Comparison of ENCODE assay signal across 29 mouse cellular contexts in genomic region chr14:8262242-8262641, GRCm38 (mm10). TPM values are rescaled to one million over a fixed set of nuclear protein-coding genes. Genes with fewer than 3 reads are reported as not detected.
DNase-seq lines count a peak whose midpoint lies in the region; ATAC-seq and TF ChIP-seq lines count a peak whose summit lies in the region.
"Had no signal": no experiment of that assay in that cellular context is flagged by ENCODE, and none has a peak within 500 bp of the region (broad histone marks: within the 10 kb centered on the region; RNA-seq: fewer than 3 reads in every experiment).

No protein-coding gene starts in this region.

- no peaks in the 10 kb centered on the region for H3K27me3 ChIP-seq in cerebellum, adult 2 months (ENCODE audit: control insufficient read depth, insufficient read depth, low read length)
- no peaks in the 10 kb centered on the region for H3K27me3 ChIP-seq in hindbrain, postnatal 0 days (ENCODE audit: insufficient read depth, low read length)
- no peaks in the 10 kb centered on the region for H3K27me3 ChIP-seq in hindbrain, embryonic 16.5 days (replicated peaks; ENCODE audit: control insufficient read depth, insufficient read depth, low read length)
- no peaks in the 10 kb centered on the region for H3K27me3 ChIP-seq in kidney, embryonic 15.5 days
- H3K27me3 ChIP-seq in liver, adult 2 months (ENCODE audit: control insufficient read depth, insufficient read depth, low read length), result no peaks in the 10 kb centered on the region
- H3K27me3 ChIP-seq: forebrain, embryonic 15.5 days; liver, embryonic 15.5 days; lung, embryonic 15.5 days; midbrain, embryonic 15.5 days had no signal

- TF ChIP-seq POLR2A in cerebellum, adult 2 months (IDR thresholded peaks at IDR 0.05; ENCODE audit: borderline replicate concordance, insufficient read depth, low read length), result no peak
- TF ChIP-seq POLR2A in liver, adult 2 months (IDR thresholded peaks at IDR 0.05; ENCODE audit: extremely low read depth, insufficient read depth, low read length), result no peak

- no peaks in the 10 kb centered on the region for H3K36me3 ChIP-seq in hindbrain, postnatal 0 days (ENCODE audit: insufficient read depth, low read length)
- no peaks in the 10 kb centered on the region for H3K36me3 ChIP-seq in hindbrain, embryonic 16.5 days (ENCODE audit: control insufficient read depth, insufficient read depth, low read length)
- H3K36me3 ChIP-seq in kidney, embryonic 15.5 days, result no peaks in the 10 kb centered on the region
- H3K36me3 ChIP-seq in liver, adult 2 months (ENCODE audit: control insufficient read depth, insufficient read depth, low read length), result no peaks in the 10 kb centered on the region
- H3K36me3 ChIP-seq: embryonic facial prominence, embryonic 13.5 days; forebrain, embryonic 10.5 days; forebrain, embryonic 15.5 days; G1E; liver, embryonic 15.5 days; lung, embryonic 15.5 days; midbrain, embryonic 10.5 days; midbrain, embryonic 15.5 days had no signal

- H3K9me3 ChIP-seq in hindbrain, postnatal 0 days (ENCODE audit: low read length), result no peaks in the 10 kb centered on the region
- H3K9me3 ChIP-seq in hindbrain, embryonic 16.5 days (ENCODE audit: control insufficient read depth, low read length), result no peaks in the 10 kb centered on the region
- H3K9me3 ChIP-seq in kidney, embryonic 15.5 days (replicated peaks), result no peaks in the 10 kb centered on the region
- H3K9me3 ChIP-seq: embryonic facial prominence, embryonic 13.5 days; forebrain, embryonic 10.5 days; forebrain, embryonic 15.5 days; G1E; liver, embryonic 15.5 days; lung, embryonic 15.5 days; midbrain, embryonic 10.5 days; midbrain, embryonic 15.5 days had no signal

- 54% methylated on average over 1 of the region's 1 CpGs for WGBS in cerebellum, adult 2 months
- 64% methylated on average over 1 of the region's 1 CpGs for WGBS in hindbrain, postnatal 0 days
- 49% methylated on average over 1 of the region's 1 CpGs for WGBS in hindbrain, embryonic 16.5 days
- 64% methylated on average over 1 of the region's 1 CpGs for WGBS in kidney, embryonic 15.5 days
- 28% methylated on average over 1 of the region's 1 CpGs for WGBS in liver, adult 2 months

- no peaks in the 10 kb centered on the region; the same call in 1 of the 2 replicates for H3K4me1 ChIP-seq in cerebellum, adult 2 months (ENCODE audit: control insufficient read depth, insufficient read depth, low read length)
- H3K4me1 ChIP-seq in hindbrain, postnatal 0 days (ENCODE audit: insufficient read depth, low read length), result peaks cover 3% of the 10 kb centered on the region; the same call in 1 of the 2 replicates
- H3K4me1 ChIP-seq in hindbrain, embryonic 16.5 days (ENCODE audit: control insufficient read depth, insufficient read depth, low read depth, low read length), result no peaks in the 10 kb centered on the region
- 0 out of 2 replicates have a peak, but pooled peaks cover 4% of the 10 kb centered on the region for H3K4me1 ChIP-seq in kidney, embryonic 15.5 days
- peaks cover 23% of the 10 kb centered on the region for H3K4me1 ChIP-seq in liver, adult 2 months (ENCODE audit: control insufficient read depth, insufficient read depth, low read length)
- H3K4me1 ChIP-seq: forebrain, embryonic 15.5 days; liver, embryonic 15.5 days; lung, embryonic 15.5 days; midbrain, embryonic 10.5 days; midbrain, embryonic 15.5 days had no signal

- no peak overlapping the region for H3K4me3 ChIP-seq in cerebellum, adult 2 months (replicated peaks; ENCODE audit: insufficient read depth, low read depth, low read length)
- no peak overlapping the region for H3K4me3 ChIP-seq in hindbrain, postnatal 0 days (ENCODE audit: low read length)
- no peak overlapping the region for H3K4me3 ChIP-seq in hindbrain, embryonic 16.5 days (ENCODE audit: low read length)
- no peak overlapping the region for H3K4me3 ChIP-seq in kidney, embryonic 15.5 days (replicated peaks)
- no peak overlapping the region for H3K4me3 ChIP-seq in liver, adult 2 months (ENCODE audit: insufficient read depth, low read depth, low read length)
- H3K4me3 ChIP-seq: embryonic facial prominence, embryonic 13.5 days; forebrain, embryonic 10.5 days; forebrain, embryonic 15.5 days; liver, embryonic 15.5 days; lung, embryonic 15.5 days; midbrain, embryonic 10.5 days; midbrain, embryonic 15.5 days had no signal

- H3K79me2 ChIP-seq in liver, adult 2 months (ENCODE audit: control insufficient read depth, insufficient read depth, low read length), result peaks cover 6% of the 10 kb centered on the region; the same call in 1 of the 2 replicates

- H3K9ac ChIP-seq in hindbrain, postnatal 0 days (replicated peaks; ENCODE audit: low read length), result no peak overlapping the region
- H3K9ac ChIP-seq in hindbrain, embryonic 16.5 days (ENCODE audit: low read depth, low read length), result no peak overlapping the region
- H3K9ac ChIP-seq in kidney, embryonic 15.5 days, result no peak overlapping the region
- no peak overlapping the region for H3K9ac ChIP-seq in liver, adult 2 months (ENCODE audit: low read depth, low read length)
- H3K9ac ChIP-seq: embryonic facial prominence, embryonic 13.5 days; forebrain, embryonic 15.5 days; hindbrain, embryonic 14.5 days; liver, embryonic 15.5 days; lung, embryonic 15.5 days; midbrain, embryonic 15.5 days had no signal

- peak; percentile 17; the same call in 1 of the 2 replicates for TF ChIP-seq CTCF in cerebellum, adult 2 months (IDR thresholded peaks at IDR 0.05; ENCODE audit: borderline replicate concordance, insufficient read depth, low read depth, low read length)
- TF ChIP-seq CTCF in hindbrain, postnatal 0 days (IDR thresholded peaks at IDR 0.05; ENCODE audit: low read depth), result peak; percentile 15; the same call in 1 of the 2 replicates
- TF ChIP-seq CTCF in liver, adult 2 months (IDR thresholded peaks at IDR 0.05; ENCODE audit: low read depth, low read length), result peak; percentile 16; the same call in 1 of the 2 replicates

- H3K4me2 ChIP-seq in hindbrain, postnatal 0 days (ENCODE audit: low read depth, low read length), result no peak overlapping the region
- H3K4me2 ChIP-seq in hindbrain, embryonic 16.5 days (ENCODE audit: low read length), result no peak overlapping the region
- H3K4me2 ChIP-seq in kidney, embryonic 15.5 days, result no peak overlapping the region
- H3K4me2 ChIP-seq: embryonic facial prominence, embryonic 13.5 days; forebrain, embryonic 15.5 days; hindbrain, embryonic 14.5 days; liver, embryonic 15.5 days; lung, embryonic 15.5 days; midbrain, embryonic 15.5 days had no signal

- H3K27ac ChIP-seq in cerebellum, adult 2 months (ENCODE audit: insufficient read depth, low read length), result no peak overlapping the region
- no peak overlapping the region for H3K27ac ChIP-seq in hindbrain, postnatal 0 days
- no peak overlapping the region for H3K27ac ChIP-seq in hindbrain, embryonic 16.5 days (ENCODE audit: low read depth, low read length)
- H3K27ac ChIP-seq in kidney, embryonic 15.5 days, result no peak overlapping the region
- no peak overlapping the region for H3K27ac ChIP-seq in liver, adult 2 months (replicated peaks; ENCODE audit: insufficient read depth, low read depth, low read length)
- H3K27ac ChIP-seq: embryonic facial prominence, embryonic 13.5 days; forebrain, embryonic 10.5 days; forebrain, embryonic 15.5 days; hindbrain, embryonic 14.5 days; liver, embryonic 15.5 days; lung, embryonic 15.5 days; midbrain, embryonic 10.5 days; midbrain, embryonic 15.5 days had no signal

- no peak for ATAC-seq in hindbrain, postnatal 0 days
- no peak for ATAC-seq in hindbrain, embryonic 16.5 days
- no peak for ATAC-seq in kidney, embryonic 15.5 days (replicated peaks; ENCODE audit: low FRiP score)
- ATAC-seq: forebrain, embryonic 15.5 days; midbrain, embryonic 15.5 days had no signal

- DNase-seq in cerebellum, adult 2 months, result no peak
- no peak for DNase-seq in cerebellum, postnatal 14 days
- DNase-seq in hindbrain, postnatal 0 days (ENCODE audit: low spot score), result no peak
- peak; percentile 38 for DNase-seq in kidney, postnatal 14 days
- DNase-seq in liver, adult 2 months (ENCODE audit: extremely low read depth, low read depth, low spot score), result no peak
- DNase-seq in liver, result no peak
- DNase-seq: adrenal gland, postnatal 14 days; cerebellum, adult 11 months; cerebellum, adult 9-11 months; left cerebral cortex, postnatal 4 days; right cerebral cortex, postnatal 25 days; thymus, adult 18-20 months; thymus, postnatal 25 days had no signal

RNA-seq across cellular contexts. Expression of gene Acox2, which starts 3.1 kb away (rescaled TPM):
- polyA plus RNA-seq in cerebellum, adult 2 months (2012; rRNA removed), result 0.41 and 0.55 TPM in 2 replicates
- 0.50 TPM in 1 of 2 replicates, not detected in the other for total RNA-seq in hindbrain, postnatal 0 days (2014; rRNA removed)
- 0.30 and 0.41 TPM in 2 replicates for polyA plus RNA-seq in hindbrain, postnatal 0 days (2015; fragmentation: Nextera tagmentation; extraction: Ambion mirVana)
- 0.09 and 0.23 TPM in 2 replicates for polyA plus RNA-seq in hindbrain, embryonic 16.5 days (2015; fragmentation: Nextera tagmentation; extraction: Ambion mirVana)
- 0.94 and 1.1 TPM in 2 replicates for polyA plus RNA-seq in kidney, embryonic 15.5 days (2015; fragmentation: Nextera tagmentation; extraction: Ambion mirVana)
- 213 and 244 TPM in 2 replicates for total RNA-seq in liver, adult 2 months (2014; rRNA removed)
- 301 and 313 TPM in 2 replicates for polyA plus RNA-seq in liver, adult 2 months (2012; rRNA removed)
- total RNA-seq: common myeloid progenitor, adult 5-6 weeks; G1E; hematopoietic stem cell, adult 5-6 weeks; megakaryocyte progenitor cell, adult 5-6 weeks; neutrophil, adult 5-6 weeks had no signal
- polyA plus RNA-seq: C2C12; embryonic facial prominence, embryonic 13.5 days; forebrain, embryonic 10.5 days; forebrain, embryonic 15.5 days; G1E; hindbrain, embryonic 14.5 days; midbrain, embryonic 15.5 days had no signal

RNA-seq across cellular contexts. Expression of gene Kctd6, which starts 48.3 kb away (rescaled TPM):
- 35.0 and 35.8 TPM in 2 replicates for polyA plus RNA-seq in cerebellum, adult 2 months (2012; rRNA removed)
- 15.2 and 21.1 TPM in 2 replicates for total RNA-seq in hindbrain, postnatal 0 days (2014; rRNA removed)
- 41.8 and 42.2 TPM in 2 replicates for polyA plus RNA-seq in hindbrain, postnatal 0 days (2015; fragmentation: Nextera tagmentation; extraction: Ambion mirVana)
- 5.4 and 5.7 TPM in 2 replicates for polyA plus RNA-seq in hindbrain, embryonic 16.5 days (2015; fragmentation: Nextera tagmentation; extraction: Ambion mirVana)
- 9.0 and 9.3 TPM in 2 replicates for polyA plus RNA-seq in kidney, embryonic 15.5 days (2015; fragmentation: Nextera tagmentation; extraction: Ambion mirVana)
- total RNA-seq in liver, adult 2 months (2014; rRNA removed), result 4.3 and 5.2 TPM in 2 replicates
- polyA plus RNA-seq in liver, adult 2 months (2012; rRNA removed), result 3.9 and 5.1 TPM in 2 replicates

RNA-seq across cellular contexts. Expression of gene Fam107a, which starts 55.6 kb away (rescaled TPM):
- polyA plus RNA-seq in cerebellum, adult 2 months (2012; rRNA removed), result 351 and 468 TPM in 2 replicates
- total RNA-seq in hindbrain, postnatal 0 days (2014; rRNA removed), result 8.8 and 11.4 TPM in 2 replicates
- 0.80 and 0.83 TPM in 2 replicates for polyA plus RNA-seq in hindbrain, postnatal 0 days (2015; fragmentation: Nextera tagmentation; extraction: Ambion mirVana)
- polyA plus RNA-seq in hindbrain, embryonic 16.5 days (2015; fragmentation: Nextera tagmentation; extraction: Ambion mirVana), result 0.89 and 1.2 TPM in 2 replicates
- 5.7 and 6.0 TPM in 2 replicates for polyA plus RNA-seq in kidney, embryonic 15.5 days (2015; fragmentation: Nextera tagmentation; extraction: Ambion mirVana)
- total RNA-seq in liver, adult 2 months (2014; rRNA removed), result 0.27 TPM in 1 of 2 replicates, not detected in the other
- polyA plus RNA-seq in liver, adult 2 months (2012; rRNA removed), result not detected in 2 replicates
- total RNA-seq: common myeloid progenitor, adult 5-6 weeks; hematopoietic stem cell, adult 5-6 weeks; megakaryocyte progenitor cell, adult 5-6 weeks; neutrophil, adult 5-6 weeks had no signal
- polyA plus RNA-seq: C2C12, G1E had no signal

Comparison
In these comparisons a context has a peak if more than half of its experiments do, and no peak if none do; other contexts are left out.
1. RNA of gene Acox2, which starts 3.1 kb away (polyA plus RNA-seq): 301 to 313 TPM in liver, adult 2 months; 0.94 to 1.1 TPM in kidney, embryonic 15.5 days, 0.30 to 0.41 TPM in hindbrain, postnatal 0 days, 0.41 to 0.55 TPM in cerebellum, adult 2 months and 0.09 to 0.23 TPM in hindbrain, embryonic 16.5 days; every median in the first group is over 100 times any median in the second.
2. RNA of gene Fam107a, which starts 55.6 kb away (polyA plus RNA-seq): 351 to 468 TPM in cerebellum, adult 2 months; 5.7 to 6.0 TPM in kidney, embryonic 15.5 days, 0.89 to 1.2 TPM in hindbrain, embryonic 16.5 days, 0.80 to 0.83 TPM in hindbrain, postnatal 0 days and not detected in liver, adult 2 months; every median in the first group is over 10 times any median in the second.
3. Peak in every context shown above with its lines, with median percentiles within 50 percentile points of each other: CTCF ChIP-seq.